In genomic region chr11:75963730-75964475, GRCm38 (mm10) we compare ENCODE assay signal across 9 mouse cellular contexts. TPM values are rescaled to one million over a fixed set of nuclear protein-coding genes. Genes with fewer than 3 reads are reported as not detected.
DNase-seq lines count a peak whose midpoint lies in the region; ATAC-seq and TF ChIP-seq lines count a peak whose summit lies in the region.
"Had no signal": no experiment of that assay in that cellular context is flagged by ENCODE, and none has a peak within 500 bp of the region (broad histone marks: within the 10 kb centered on the region; RNA-seq: fewer than 3 reads in every experiment).

No protein-coding gene starts in this region.

- TF ChIP-seq EP300 in heart, postnatal 0 days (IDR thresholded peaks at IDR 0.05; ENCODE audit: low read depth), result no peak

- H3K4me3 ChIP-seq in heart, postnatal 0 days (ENCODE audit: low read depth, low read length), result no peak overlapping the region
- no peak overlapping the region for H3K4me3 ChIP-seq in forebrain, postnatal 0 days (ENCODE audit: low read depth, low read length)
- H3K4me3 ChIP-seq in midbrain, embryonic 14.5 days (replicated peaks; ENCODE audit: low read depth, low read length), result no peak overlapping the region
- H3K4me3 ChIP-seq: myocyte had no signal

- 62% methylated on average over 11 of the region's 11 CpGs for WGBS in heart, postnatal 0 days
- WGBS in forebrain, postnatal 0 days, result 17% methylated on average over 11 of the region's 11 CpGs
- 10% methylated on average over 11 of the region's 11 CpGs for WGBS in midbrain, embryonic 14.5 days

- peaks cover 8% of the 10 kb centered on the region; the same call in 1 of the 2 replicates for H3K27me3 ChIP-seq in heart, postnatal 0 days (ENCODE audit: control insufficient read depth, insufficient read depth, low read length)
- no peaks in the 10 kb centered on the region for H3K27me3 ChIP-seq in forebrain, postnatal 0 days (ENCODE audit: insufficient read depth, low read length)
- peaks cover 8% of the 10 kb centered on the region; the same call in 1 of the 2 replicates for H3K27me3 ChIP-seq in midbrain, embryonic 14.5 days (ENCODE audit: control insufficient read depth, insufficient read depth, low read length)

- intact Hi-C loops in heart, postnatal 10 days (cut with DNase I), result no loop called here

- 0 out of 2 replicates have a peak, but pooled peaks cover 5% of the 10 kb centered on the region for H3K4me1 ChIP-seq in heart, postnatal 0 days (ENCODE audit: control insufficient read depth, insufficient read depth)
- no peaks in the 10 kb centered on the region; the same call in 1 of the 2 replicates for H3K4me1 ChIP-seq in forebrain, postnatal 0 days (ENCODE audit: insufficient read depth)
- peaks cover 37% of the 10 kb centered on the region for H3K4me1 ChIP-seq in midbrain, embryonic 14.5 days (ENCODE audit: control insufficient read depth, insufficient read depth, low read length)

- DNase-seq in heart, postnatal 0 days (ENCODE audit: low spot score), result peak; percentile 26
- no peak for DNase-seq in heart, postnatal 10 days
- DNase-seq in brain, embryonic 18.5 days (ENCODE audit: low read depth, low spot score), result peak; percentile 74
- DNase-seq in forebrain, postnatal 0 days, result peak; percentile 73
- peak; percentile 92 for DNase-seq in midbrain, embryonic 14.5 days
- no peak for DNase-seq in layer of hippocampus, postnatal 36 days
- no peak for DNase-seq in lung, postnatal 25 days (ENCODE audit: low spot score)

- no peaks in the 10 kb centered on the region for H3K36me3 ChIP-seq in heart, postnatal 0 days (replicated peaks; ENCODE audit: control insufficient read depth, insufficient read depth, low read length)
- H3K36me3 ChIP-seq in forebrain, postnatal 0 days (ENCODE audit: insufficient read depth), result no peaks in the 10 kb centered on the region
- no peaks in the 10 kb centered on the region for H3K36me3 ChIP-seq in midbrain, embryonic 14.5 days (ENCODE audit: control insufficient read depth, insufficient read depth, low read length)

- no peak for ATAC-seq in heart, postnatal 0 days (ENCODE audit: insufficient read depth, low read depth)
- ATAC-seq in forebrain, postnatal 0 days, result peak; percentile 58; the same call in 1 of the 2 replicates
- ATAC-seq in midbrain, embryonic 14.5 days (ENCODE audit: low FRiP score, low TSS enrichment), result no peak
- ATAC-seq in monocyte, adult 5-6 weeks (replicated peaks; ENCODE audit: insufficient number of reproducible peaks, low FRiP score, low TSS enrichment, poor library complexity, severe bottlenecking), result no peak

- H3K27ac ChIP-seq in heart, postnatal 0 days (ENCODE audit: low read depth), result no peak overlapping the region
- H3K27ac ChIP-seq in forebrain, postnatal 0 days (ENCODE audit: low read depth, low read length), result no peak overlapping the region
- peak overlapping the region; percentile 73 for H3K27ac ChIP-seq in midbrain, embryonic 14.5 days (replicated peaks; ENCODE audit: low read depth, low read length)

- H3K9ac ChIP-seq in heart, postnatal 0 days (replicated peaks; ENCODE audit: low read depth, low read length), result no peak overlapping the region
- H3K9ac ChIP-seq in forebrain, postnatal 0 days, result no peak overlapping the region
- 0 out of 2 replicates have a peak overlapping the region, but pooled peaks have one; percentile 16 for H3K9ac ChIP-seq in midbrain, embryonic 14.5 days (replicated peaks; ENCODE audit: low read length)

- H3K9me3 ChIP-seq in heart, postnatal 0 days (replicated peaks; ENCODE audit: control insufficient read depth, low read length), result no peaks in the 10 kb centered on the region
- no peaks in the 10 kb centered on the region for H3K9me3 ChIP-seq in forebrain, postnatal 0 days (ENCODE audit: low read length)
- H3K9me3 ChIP-seq in midbrain, embryonic 14.5 days (ENCODE audit: control insufficient read depth, low read length), result no peaks in the 10 kb centered on the region

- H3K4me2 ChIP-seq in heart, postnatal 0 days (ENCODE audit: low read depth, low read length), result no peak overlapping the region
- H3K4me2 ChIP-seq in forebrain, postnatal 0 days (ENCODE audit: low read depth), result no peak overlapping the region; the same call in 1 of the 2 replicates
- H3K4me2 ChIP-seq in midbrain, embryonic 14.5 days (ENCODE audit: low read length), result peak overlapping the region; percentile 7; the same call in 1 of the 2 replicates

- no peak for TF ChIP-seq CTCF in heart, postnatal 0 days (IDR thresholded peaks at IDR 0.05; ENCODE audit: low read depth)
- TF ChIP-seq CTCF in forebrain, postnatal 0 days (IDR thresholded peaks at IDR 0.05; ENCODE audit: low read depth), result no peak

RNA-seq across cellular contexts. Expression of gene Rph3al, which starts 25.7 kb away (rescaled TPM):
- 15.6 and 28.7 TPM in 2 replicates for total RNA-seq in heart, postnatal 0 days (2014; rRNA removed; ENCODE audit: low replicate concordance)
- 15.0 and 15.5 TPM in 2 replicates for polyA plus RNA-seq in heart, postnatal 0 days (2015; fragmentation: Nextera tagmentation; extraction: Ambion mirVana)
- total RNA-seq in heart, postnatal 10 days (2021), result 10 to 100 TPM; 23.2 to 25.0 TPM
- 1.4 and 1.9 TPM in 2 replicates for total RNA-seq in forebrain, postnatal 0 days (2014; rRNA removed)
- 1.5 and 2.4 TPM in 2 replicates for polyA plus RNA-seq in forebrain, postnatal 0 days (2015; fragmentation: Nextera tagmentation; extraction: Ambion mirVana)
- polyA plus RNA-seq in midbrain, embryonic 14.5 days (2014; fragmentation: Nextera tagmentation; extraction: Ambion mirVana), result 1.6 and 2.3 TPM in 2 replicates
- 1 to 10 TPM; 6.6 to 8.6 TPM for total RNA-seq in layer of hippocampus, postnatal 36 days (2021)
- 2.3 to 4.9 TPM (median 4.6 TPM) in 3 replicates for total RNA-seq in monocyte, adult 5-6 weeks (2017)

RNA-seq across cellular contexts. Expression of gene 1700016K19Rik, which starts 35.8 kb away (rescaled TPM):
- total RNA-seq in heart, postnatal 0 days (2014; rRNA removed; ENCODE audit: low replicate concordance), result not detected in 2 replicates
- 0.47 TPM in 1 of 2 replicates, not detected in the other for polyA plus RNA-seq in heart, postnatal 0 days (2015; fragmentation: Nextera tagmentation; extraction: Ambion mirVana)
- total RNA-seq in heart, postnatal 10 days (2021), result not detected
- total RNA-seq in forebrain, postnatal 0 days (2014; rRNA removed), result 5.0 and 10.0 TPM in 2 replicates
- polyA plus RNA-seq in forebrain, postnatal 0 days (2015; fragmentation: Nextera tagmentation; extraction: Ambion mirVana), result 7.7 and 8.0 TPM in 2 replicates
- 2.1 and 2.7 TPM in 2 replicates for polyA plus RNA-seq in midbrain, embryonic 14.5 days (2014; fragmentation: Nextera tagmentation; extraction: Ambion mirVana)
- 1 to 10 TPM; 1.8 to 2.3 TPM for total RNA-seq in layer of hippocampus, postnatal 36 days (2021)
- 0.43 TPM in 1 of 3 replicates, not detected in the others for total RNA-seq in monocyte, adult 5-6 weeks (2017)

Comparison
In these comparisons a context has a peak if more than half of its experiments do, and no peak if none do; other contexts are left out.
1. DNase-seq: peak in heart, postnatal 0 days (single experiment), brain, embryonic 18.5 days (single experiment), forebrain, postnatal 0 days (single experiment) and midbrain, embryonic 14.5 days (single experiment); none in heart, postnatal 10 days (0 of 2), layer of hippocampus, postnatal 36 days (0 of 2) and lung, postnatal 25 days (single experiment).